Mouse (Mus musculus) liver, adult 2 months (tissue): Measurements from ENCODE around the gene 9230102O04Rik.

Experiments
- CTCF ChIP-seq: fragments of 200-500 bp; IDR thresholded peaks from 2 replicates; pipeline ENCODE4 v1.5.1; 2011; ENCODE audit warnings: low read depth, low read length, control low read depth
- POLR2A ChIP-seq: fragments of 200-500 bp; IDR thresholded peaks from 2 replicates; pipeline ENCODE4 v1.6.1; 2011; ENCODE audit warnings: low read length, control low read depth; ENCODE audit not compliant: insufficient read depth; ENCODE audit errors: extremely low read depth

DNA sequence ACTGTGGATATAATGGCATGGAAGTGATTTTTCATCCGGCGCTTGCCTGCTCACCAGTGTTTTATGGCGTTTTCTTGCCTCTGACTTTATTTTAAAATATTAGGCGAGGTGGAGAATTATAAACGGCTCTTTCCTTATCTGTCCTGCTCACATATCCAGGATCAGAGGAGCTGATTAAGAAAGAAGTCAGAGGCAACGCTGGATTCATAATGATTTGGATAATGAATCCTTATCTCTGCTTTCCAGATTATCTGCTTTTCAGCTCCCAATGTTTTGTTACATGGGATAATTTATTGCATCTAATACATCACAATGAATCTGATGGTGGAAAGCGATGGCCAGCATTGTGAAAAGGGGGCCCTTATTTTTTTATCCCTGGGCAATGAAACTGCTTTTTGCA, 3.2 kb upstream of the 9230102O04Rik start:
- no peak for TF ChIP-seq CTCF
- no peak for TF ChIP-seq POLR2A
